Mouse (Mus musculus) kidney, postnatal 25 days (tissue): ENCODE results near the gene Ptprg.
"Not testable (repeated sequence)": the region's sequence is repeated elsewhere in the genome, so short reads cannot be mapped to it uniquely, and the experiment has no call there.

Experiments used
- DNase-seq, 2 experiments: peaks; one replicate each; pipeline ENCODE4 v3.0.0; 2021; ENCODE audit warnings: mixed read lengths in 2 of 2

Ptprg gene

GRCm38 (mm10) chr14:11988975-11989374, 435.6 kb downstream of the Ptprg start:
- no peak for DNase-seq

GRCm38 (mm10) chr14:11991151-11991550, 437.8 kb downstream of the Ptprg start:
- no peak for DNase-seq

GRCm38 (mm10) chr14:11992111-11992510, 438.8 kb downstream of the Ptprg start:
- no peak for DNase-seq

GRCm38 (mm10) chr14:11992534-11992933, 439.2 kb downstream of the Ptprg start:
- DNase-seq: no peak

DNA sequence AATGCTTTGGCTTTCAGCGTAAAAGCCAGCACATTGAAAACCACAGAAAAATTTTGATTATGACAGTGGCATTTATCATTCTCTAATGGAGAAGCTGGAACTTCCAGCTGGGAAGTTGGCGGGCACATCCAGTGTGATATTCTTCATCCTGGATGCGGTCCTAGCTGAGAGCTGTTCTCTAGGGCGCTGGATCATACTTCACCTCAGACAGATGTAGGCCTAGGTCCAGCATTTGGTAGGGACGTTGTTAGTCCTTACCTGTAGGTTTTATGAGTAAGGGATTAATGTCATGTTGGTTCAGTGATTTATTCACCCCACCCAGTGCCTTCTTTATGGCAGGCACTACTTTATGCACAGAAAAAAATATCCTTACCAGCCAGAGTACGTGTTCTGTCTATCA, 444.2 kb downstream of the Ptprg start:
- DNase-seq: no peak

DNA sequence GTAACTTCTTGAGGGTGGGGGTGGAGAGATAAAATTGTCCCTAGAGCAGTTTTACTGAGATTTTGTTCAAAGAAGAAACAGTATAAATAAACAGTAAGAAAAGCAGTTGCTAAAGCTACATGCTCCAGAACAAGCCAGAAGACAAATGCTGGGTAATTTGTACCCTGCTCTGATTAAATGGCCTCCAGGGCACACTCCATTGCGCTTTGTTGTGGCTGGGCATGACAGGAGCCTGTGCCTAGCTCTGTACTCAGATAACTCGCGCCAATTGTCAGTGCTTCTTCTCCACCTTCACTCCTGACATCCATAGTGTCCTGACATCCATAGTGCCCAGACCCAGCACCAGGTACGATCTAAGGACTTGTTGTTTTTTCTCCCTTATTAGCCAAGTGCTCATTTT, 445.1 kb downstream of the Ptprg start:
- DNase-seq: no peak

DNA sequence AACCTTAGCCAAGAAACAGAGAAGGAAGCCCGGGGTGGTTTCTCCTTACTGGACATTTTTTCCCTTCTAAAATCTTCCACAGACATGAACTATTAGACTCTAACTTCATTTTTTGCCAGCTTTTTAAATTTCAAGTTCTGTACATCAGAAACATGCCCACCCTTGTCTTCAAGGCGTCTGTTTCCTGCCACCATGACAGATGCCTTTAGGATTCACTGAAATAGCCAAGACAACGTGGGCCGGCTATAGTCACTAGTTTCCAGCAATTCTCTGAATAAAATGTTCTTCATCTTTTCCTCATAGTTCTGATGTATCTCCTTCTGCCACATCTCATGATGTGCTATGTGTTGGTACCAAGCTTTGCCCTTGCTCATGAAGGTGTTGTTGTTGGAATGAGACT, 450.7 kb downstream of the Ptprg start:
- DNase-seq: no peak

DNA sequence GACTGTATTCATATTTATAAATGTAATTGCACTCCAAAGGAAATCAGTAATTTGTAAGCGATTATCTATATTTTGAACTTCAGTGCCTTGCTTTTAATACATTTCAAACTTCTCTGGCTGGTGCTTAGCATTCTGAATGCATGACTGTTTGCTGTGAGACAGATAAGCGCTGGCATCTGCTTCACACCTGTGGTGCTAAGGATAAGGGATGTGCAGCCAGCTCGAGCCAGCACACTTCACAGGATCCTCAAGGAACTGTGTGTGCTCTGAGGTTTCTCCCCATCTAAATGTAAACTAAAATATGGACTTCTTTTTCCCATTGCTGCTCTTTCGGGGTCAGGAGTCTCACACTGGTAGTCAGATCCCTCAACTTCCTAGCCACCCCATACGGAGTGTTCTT, 458.4 kb downstream of the Ptprg start:
- no peak for DNase-seq

GRCm38 (mm10) chr14:12025812-12026728, 472.7 kb downstream of the Ptprg start:
- no peak for DNase-seq

DNA sequence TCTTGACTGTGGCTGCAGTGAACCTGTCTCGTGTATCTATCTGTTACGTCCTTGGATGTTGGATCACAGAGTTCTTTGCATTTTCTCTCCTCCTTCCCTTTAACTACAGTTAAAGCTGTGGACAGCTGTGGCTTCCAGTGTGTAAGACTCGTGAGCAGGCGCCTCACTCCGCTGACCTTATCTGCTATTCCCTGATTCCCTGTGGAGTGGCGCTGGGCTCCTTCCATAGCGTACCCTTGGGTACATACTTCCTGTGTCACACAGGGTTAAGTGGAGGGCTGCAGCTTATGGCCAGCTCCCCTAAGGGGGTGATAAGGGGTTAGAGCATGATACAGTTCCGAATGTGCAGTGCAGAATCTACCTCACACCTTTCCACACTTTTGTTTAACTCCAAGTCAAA, 473.9 kb downstream of the Ptprg start:
- no peak for DNase-seq

- peak in 1 of 2 experiments; percentile 50 for DNase-seq
These were observed 476.6 kb downstream of the Ptprg start for GRCm38 (mm10) chr14:12029926-12030325.

GRCm38 (mm10) chr14:12036530-12037283, 483.4 kb downstream of the Ptprg start:
- no peak for DNase-seq

GRCm38 (mm10) chr14:12039743-12040142, 486.4 kb downstream of the Ptprg start:
- no peak for DNase-seq

GRCm38 (mm10) chr14:12041566-12041965, 488.2 kb downstream of the Ptprg start:
- DNase-seq: no peak

- no peak for DNase-seq
These were observed 493.0 kb downstream of the Ptprg start for GRCm38 (mm10) chr14:12046226-12046882.

DNA sequence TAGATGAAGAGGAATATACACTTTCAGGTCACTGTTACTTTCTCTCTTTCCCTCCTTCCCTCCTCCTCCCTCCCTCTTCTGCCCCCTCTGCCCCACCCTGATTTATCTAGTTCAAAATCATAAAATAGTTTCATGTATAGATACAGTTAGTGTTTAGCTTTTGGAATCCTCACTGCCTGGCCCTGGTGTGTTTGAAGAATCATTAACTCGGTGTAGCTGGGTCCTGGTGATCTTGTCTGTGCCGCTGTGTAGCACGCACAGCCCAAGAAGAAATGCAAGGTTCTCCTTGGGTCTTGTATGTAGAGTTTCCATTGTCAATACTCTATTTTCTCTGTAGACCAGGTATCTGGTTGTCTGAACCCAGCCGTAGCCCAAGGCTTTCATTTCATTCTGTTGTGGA, 494.3 kb downstream of the Ptprg start:
- DNase-seq: peak in 1 of 2 experiments; percentile 47

DNA sequence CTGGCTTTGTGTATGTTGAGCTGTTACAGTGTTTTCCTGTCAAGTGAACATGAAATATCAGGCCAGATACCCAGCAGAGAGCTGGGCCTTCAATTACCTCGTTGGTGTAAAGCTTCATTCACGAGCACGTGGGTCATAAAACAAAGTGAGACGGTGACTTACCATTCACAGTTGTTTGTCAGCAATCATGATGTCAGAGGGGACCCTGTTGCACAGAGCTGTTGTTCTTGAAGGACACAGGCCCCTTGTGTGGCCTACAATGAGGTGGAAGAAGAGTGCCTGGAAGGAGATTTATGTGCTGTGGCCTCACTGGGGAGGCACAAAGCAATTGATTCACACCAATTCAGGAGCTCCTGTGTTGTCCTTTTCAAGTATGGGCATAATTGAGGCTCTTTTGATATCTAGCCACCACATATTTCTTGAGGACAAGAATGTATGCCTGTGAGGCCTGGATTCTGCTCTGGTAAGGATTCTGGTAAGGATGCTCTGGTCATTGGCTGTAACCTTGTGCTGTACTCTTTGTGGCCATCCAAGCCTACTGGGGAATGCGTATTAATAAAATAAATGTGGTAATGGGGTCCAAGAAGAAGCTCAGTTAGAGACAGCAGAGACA, 503.7 kb downstream of the Ptprg start:
- DNase-seq: no peak

- peak; percentile 37 to 41 for DNase-seq
These were observed 504.5 kb downstream of the Ptprg start for GRCm38 (mm10) chr14:12057856-12058255.

DNA sequence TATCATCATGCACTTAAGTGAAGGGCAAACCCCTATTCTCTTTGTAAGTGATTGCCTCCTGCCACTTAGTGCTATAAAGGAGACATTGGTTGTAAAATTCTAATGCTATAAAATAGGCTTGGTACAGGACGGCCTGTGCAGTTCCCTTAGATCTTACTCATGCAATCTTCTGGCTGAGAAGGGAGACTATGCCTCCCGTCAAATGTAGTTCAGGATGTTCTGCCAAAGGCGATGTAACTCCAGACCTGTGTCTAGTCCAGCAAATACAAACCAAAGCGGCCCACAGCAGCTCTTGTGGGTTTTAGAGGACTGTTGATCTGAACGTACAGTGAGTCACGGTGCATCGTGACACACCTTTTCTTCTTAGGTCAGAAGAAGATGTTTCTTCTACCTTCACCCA, 505.8 kb downstream of the Ptprg start:
- DNase-seq: no peak

GRCm38 (mm10) chr14:12061313-12061712, 508.0 kb downstream of the Ptprg start:
- DNase-seq: not testable (repeated sequence)

- peak; percentile 37 to 84 for DNase-seq
These were observed 509.5 kb downstream of the Ptprg start for GRCm38 (mm10) chr14:12062628-12063360.

GRCm38 (mm10) chr14:12065001-12065400, 511.7 kb downstream of the Ptprg start:
- DNase-seq: no peak
